Mouse (Mus musculus) neural tube, embryonic 13.5 days (tissue): ENCODE results near the gene Dlat. TPM values are rescaled to one million over a fixed set of nuclear protein-coding genes. Genes with fewer than 3 reads are reported as not detected.
A peak's percentile ranks its signal among the peaks of the same experiment; 100 is the strongest.

Experiments
- ATAC-seq: fragments of 200-750 bp; cut with Nextera tagmentation; 2 replicates; pipeline ENCODE4 v1.8.0; 2017; ENCODE audit warnings: low read depth, mild to moderate bottlenecking, moderate TSS enrichment, moderate library complexity
- H3K27ac ChIP-seq: fragments of 300-500 bp; sonication (generic); replicated peaks from 2 replicates; pipeline ENCODE4 v1.5.1; 2015; ENCODE audit warnings: moderate library complexity, mild to moderate bottlenecking, inconsistent platforms
- H3K27me3 ChIP-seq: fragments of 300-500 bp; sonication (generic); 2 replicates; pipeline ENCODE4 v1.6.1; 2015; ENCODE audit warnings: mild to moderate bottlenecking, inconsistent platforms
- H3K36me3 ChIP-seq: fragments of 300-500 bp; sonication (generic); 2 replicates; pipeline ENCODE4 v1.6.1; 2015; ENCODE audit warnings: mild to moderate bottlenecking, inconsistent platforms
- H3K4me1 ChIP-seq: fragments of 300-500 bp; sonication (generic); replicated peaks from 2 replicates; pipeline ENCODE4 v1.6.1; 2015; ENCODE audit warnings: inconsistent platforms
- H3K4me2 ChIP-seq: fragments of 300-500 bp; sonication (generic); 2 replicates; pipeline ENCODE4 v1.6.1; 2015; ENCODE audit warnings: inconsistent platforms, mild to moderate bottlenecking, moderate library complexity
- H3K4me3 ChIP-seq: fragments of 300-500 bp; sonication (generic); 2 replicates; pipeline ENCODE4 v1.5.1; 2015; ENCODE audit warnings: mild to moderate bottlenecking, inconsistent platforms
- H3K9ac ChIP-seq: fragments of 300-500 bp; sonication (generic); 2 replicates; pipeline ENCODE4 v1.6.1; 2015; ENCODE audit warnings: moderate library complexity, mild to moderate bottlenecking, inconsistent platforms
- H3K9me3 ChIP-seq: fragments of 300-500 bp; sonication (generic); 2 replicates; pipeline ENCODE4 v1.6.1; 2016; ENCODE audit warnings: inconsistent platforms
- whole genome bisulfite sequencing: fragments of 180-500 bp; shearing (Covaris S2); methylation state at CpG from one replicate; pipeline ENCODE4 v1.1.7; 2015; 5-methylcytosine and 5-hydroxymethylcytosine counted together
- polyA plus RNA-seq: library from polyadenylated mRNA; unstranded; fragments of >200 nt; fragmentation: Nextera tagmentation; extraction: Ambion mirVana; gene quantifications from 2 replicates; pipeline ENCODE4 v1.2.1, GENCODE M21; 2015

Gene Dlat
- polyA plus RNA-seq, 1 experiment from 2014 or later: 48.9 TPM

GRCm38 (mm10) chr9:50603189-50603997, 56.2 kb downstream of the Dlat start, which contains the start of the genes Sdhd and Timm8b:
TSS of gene Sdhd (minus strand) at chr9:50603812.
TSS of gene Timm8b (plus strand) at chr9:50603910.
- H3K9ac ChIP-seq: peak within 1 kb of the TSS; percentile 93
- H3K4me2 ChIP-seq: peak within 1 kb of the TSS; percentile 94
- H3K36me3 ChIP-seq: peaks cover 44% of the 10 kb centered on the region
- H3K9me3 ChIP-seq: no peaks in the 10 kb centered on the region
- H3K27ac ChIP-seq: peak within 1 kb of the TSS; percentile 93
- peak; percentile 97 for ATAC-seq
- H3K27me3 ChIP-seq: no peaks in the 10 kb centered on the region
- H3K4me3 ChIP-seq: peak within 1 kb of the TSS; percentile 88
- under 1% methylated on average over 48 of the region's 48 CpGs for WGBS
- peaks cover 32% of the 10 kb centered on the region for H3K4me1 ChIP-seq

DNA sequence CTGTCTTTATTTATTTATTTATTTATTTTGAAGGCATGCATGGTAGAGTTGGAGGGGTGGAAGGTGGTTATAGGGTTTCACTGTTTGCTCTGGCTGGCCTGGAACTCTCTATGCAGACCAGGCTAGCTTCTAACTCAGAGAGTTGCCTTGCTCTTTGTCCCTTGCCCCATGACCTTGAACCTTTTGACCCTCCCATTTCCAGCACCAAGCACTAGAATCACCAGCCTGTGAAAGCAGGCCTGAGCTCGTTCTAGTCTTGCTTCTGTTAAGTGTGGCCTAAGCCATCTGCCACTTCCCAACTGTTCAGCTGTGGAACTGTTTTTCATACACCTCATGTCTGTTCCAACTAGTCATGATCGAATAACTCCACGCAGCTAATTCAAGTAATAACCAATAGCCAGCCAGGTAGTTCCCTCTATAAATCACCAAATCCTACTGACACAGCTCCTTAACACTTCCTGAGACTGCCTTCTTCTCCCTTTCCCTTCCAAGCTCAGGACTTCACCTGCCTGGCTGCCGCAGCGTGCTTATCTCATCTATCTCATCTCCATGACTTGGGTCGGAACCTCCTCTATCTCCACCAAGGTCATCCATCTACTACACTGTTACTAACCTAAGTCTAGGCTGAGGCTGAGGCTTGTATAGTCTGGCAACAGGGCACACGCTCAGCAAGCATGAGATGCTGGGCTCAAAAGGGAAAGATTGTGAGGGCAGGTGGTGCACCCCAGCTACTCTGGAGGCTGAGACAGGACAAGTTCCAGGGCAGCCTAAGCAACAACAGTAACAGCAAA, 57.3 kb downstream of the Dlat start:
- WGBS: 88% methylated on average over 7 of the region's 7 CpGs
- Histone ChIP-seq H3K4me1 (peaks cover 32% of the 10 kb centered on the region), H3K4me3 (peak overlapping the region; percentile 88), H3K27me3 (no peaks in the 10 kb centered on the region), H3K27ac (no peak overlapping the region), H3K4me2 (peak overlapping the region; percentile 94), H3K9me3 (no peaks in the 10 kb centered on the region), H3K9ac (peak overlapping the region; percentile 93), H3K36me3 (peaks cover 44% of the 10 kb centered on the region)
- no peak for ATAC-seq

GRCm38 (mm10) chr9:50601536-50601935, 58.0 kb downstream of the Dlat start:
- WGBS: 82% methylated on average over 6 of the region's 6 CpGs
- peaks cover 45% of the 10 kb centered on the region for H3K36me3 ChIP-seq

GRCm38 (mm10) chr9:50596973-50597372, 62.6 kb downstream of the Dlat start:
- 93% methylated on average over 8 of the region's 8 CpGs for WGBS

More at GRCm38 (mm10) chr9:50601536-50601935, 58.0 kb downstream of the Dlat start:
- H3K27ac ChIP-seq: no peak overlapping the region
- H3K27me3 ChIP-seq: no peaks in the 10 kb centered on the region
- no peak for ATAC-seq
- peaks cover 32% of the 10 kb centered on the region for H3K4me1 ChIP-seq
- no peak overlapping the region for H3K9ac ChIP-seq
- no peaks in the 10 kb centered on the region for H3K9me3 ChIP-seq
- 0 out of 2 replicates have a peak overlapping the region, but pooled peaks have one; percentile 94 for H3K4me2 ChIP-seq
- no peak overlapping the region for H3K4me3 ChIP-seq

GRCm38 (mm10) chr9:50594794-50595417, 64.7 kb downstream of the Dlat start:
- Histone ChIP-seq H3K4me3 (no peak overlapping the region), H3K4me2 (no peak overlapping the region), H3K9me3 (no peaks in the 10 kb centered on the region), H3K9ac (no peak overlapping the region), H3K27ac (no peak overlapping the region), H3K4me1 (no peaks in the 10 kb centered on the region), H3K27me3 (no peaks in the 10 kb centered on the region), H3K36me3 (peaks cover 51% of the 10 kb centered on the region)
- WGBS: 78% methylated on average over 12 of the region's 12 CpGs
- no peak for ATAC-seq

More at GRCm38 (mm10) chr9:50596973-50597372, 62.6 kb downstream of the Dlat start:
- Histone ChIP-seq H3K4me3 (no peak overlapping the region), H3K9ac (no peak overlapping the region), H3K27ac (no peak overlapping the region), H3K4me1 (peaks cover 10% of the 10 kb centered on the region), H3K27me3 (no peaks in the 10 kb centered on the region), H3K9me3 (no peaks in the 10 kb centered on the region), H3K4me2 (no peak overlapping the region), H3K36me3 (peaks cover 58% of the 10 kb centered on the region)
- ATAC-seq: no peak

DNA sequence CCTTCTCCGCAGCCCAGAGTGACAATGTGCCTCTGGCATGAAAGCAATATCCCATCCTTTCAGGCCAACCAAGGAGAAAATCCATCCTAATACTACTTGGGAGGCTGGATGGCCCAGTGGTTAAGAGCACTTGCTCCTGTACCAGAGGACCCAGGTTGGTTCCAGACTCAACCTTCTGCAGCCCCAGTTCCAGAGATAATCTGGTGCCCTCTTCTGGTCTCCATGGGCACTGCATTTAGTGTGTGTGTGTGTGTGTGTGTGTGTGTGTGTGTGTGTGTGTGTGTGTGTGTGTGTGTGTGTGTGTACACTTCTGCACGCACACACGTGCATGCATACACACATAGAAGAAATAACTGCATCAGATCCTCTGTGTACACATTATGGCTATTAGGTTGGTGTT, 66.0 kb downstream of the Dlat start:
- no peak for ATAC-seq
- H3K36me3 ChIP-seq: peaks cover 38% of the 10 kb centered on the region
- no peak overlapping the region for H3K4me3 ChIP-seq
- H3K27ac ChIP-seq: no peak overlapping the region
- H3K9ac ChIP-seq: no peak overlapping the region
- H3K27me3 ChIP-seq: no peaks in the 10 kb centered on the region
- 79% methylated on average over 3 of the region's 3 CpGs for WGBS
- no peaks in the 10 kb centered on the region for H3K9me3 ChIP-seq
- H3K4me2 ChIP-seq: no peak overlapping the region
- H3K4me1 ChIP-seq: no peaks in the 10 kb centered on the region

DNA sequence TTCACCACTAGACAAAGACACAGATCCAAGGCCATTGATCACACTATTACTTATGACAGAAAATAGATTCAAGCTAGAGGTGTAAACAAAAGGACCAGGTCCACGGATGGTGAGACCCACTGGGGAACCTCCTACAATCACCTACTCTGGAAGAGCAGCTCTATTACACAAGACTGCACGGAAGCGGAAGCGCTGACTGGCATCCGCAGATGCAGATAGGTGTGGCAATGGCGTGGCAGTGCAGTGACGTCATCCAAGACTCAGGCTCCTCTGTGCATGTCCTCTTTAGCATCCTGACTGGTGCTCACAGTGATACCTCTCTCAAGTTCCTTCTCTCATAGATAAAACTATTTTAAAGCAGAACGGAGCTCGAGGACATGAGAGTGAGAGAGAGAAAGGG, 66.6 kb downstream of the Dlat start:
- Histone ChIP-seq H3K27me3 (no peaks in the 10 kb centered on the region), H3K9ac (no peak overlapping the region), H3K36me3 (peaks cover 32% of the 10 kb centered on the region), H3K9me3 (no peaks in the 10 kb centered on the region), H3K4me3 (no peak overlapping the region), H3K4me2 (no peak overlapping the region), H3K27ac (no peak overlapping the region), H3K4me1 (no peaks in the 10 kb centered on the region)
- WGBS: 88% methylated on average over 9 of the region's 9 CpGs
- no peak for ATAC-seq

- no peak overlapping the region for H3K4me3 ChIP-seq
- ATAC-seq: no peak
- H3K9me3 ChIP-seq: no peaks in the 10 kb centered on the region
- peaks cover 14% of the 10 kb centered on the region for H3K36me3 ChIP-seq
- H3K4me2 ChIP-seq: no peak overlapping the region
- H3K4me1 ChIP-seq: no peaks in the 10 kb centered on the region
- WGBS: 79% methylated on average over 10 of the region's 10 CpGs
- no peaks in the 10 kb centered on the region for H3K27me3 ChIP-seq
- H3K9ac ChIP-seq: no peak overlapping the region
- H3K27ac ChIP-seq: no peak overlapping the region
Measured at GRCm38 (mm10) chr9:50590856-50591518, 68.6 kb downstream of the Dlat start.

- Histone ChIP-seq H3K4me2 (no peak overlapping the region), H3K4me1 (0 out of 2 replicates have a peak, but pooled peaks cover 5% of the 10 kb centered on the region), H3K9me3 (no peaks in the 10 kb centered on the region), H3K27me3 (no peaks in the 10 kb centered on the region), H3K36me3 (no peaks in the 10 kb centered on the region), H3K9ac (no peak overlapping the region), H3K27ac (no peak overlapping the region), H3K4me3 (no peak overlapping the region)
- ATAC-seq: no peak
- WGBS: 87% methylated on average over 4 of the region's 4 CpGs
Measured at GRCm38 (mm10) chr9:50586955-50587354, 72.6 kb downstream of the Dlat start.

- WGBS: 78% methylated on average over 6 of the region's 6 CpGs
- no peak for ATAC-seq
- H3K4me2 ChIP-seq: no peak overlapping the region
- no peaks in the 10 kb centered on the region for H3K27me3 ChIP-seq
- H3K4me3 ChIP-seq: no peak overlapping the region
- H3K9ac ChIP-seq: no peak overlapping the region
- no peak overlapping the region for H3K27ac ChIP-seq
- no peaks in the 10 kb centered on the region for H3K9me3 ChIP-seq
- 0 out of 2 replicates have a peak, but pooled peaks cover 5% of the 10 kb centered on the region for H3K4me1 ChIP-seq
- H3K36me3 ChIP-seq: no peaks in the 10 kb centered on the region
Measured at GRCm38 (mm10) chr9:50585145-50585818, 74.3 kb downstream of the Dlat start.
